Mouse (Mus musculus) NIH3T3 (cell line): ENCODE results near the gene Trappc3.

Source experiments
- DNase-seq: peaks from one replicate; pipeline ENCODE4 v3.0.0-alpha.2; 2012; ENCODE audit warnings: low read depth

Gene Trappc3

GRCm38 (mm10) chr4:126313202-126313601 is 51.1 kb downstream of the Trappc3 start:
- DNase-seq: no peak

- peak; percentile 84 for DNase-seq
These were observed 52.3 kb downstream of the Trappc3 start for GRCm38 (mm10) chr4:126314393-126314792.

- no peak for DNase-seq
These were observed 53.8 kb downstream of the Trappc3 start for GRCm38 (mm10) chr4:126315931-126316330.

GRCm38 (mm10) chr4:126316443-126317040 is 54.4 kb downstream of the Trappc3 start:
- DNase-seq: no peak

- no peak for DNase-seq
These were observed 57.7 kb downstream of the Trappc3 start for GRCm38 (mm10) chr4:126319806-126320205.

- DNase-seq: peak; percentile 99
These were observed 59.2 kb downstream of the Trappc3 start, which contains the start of gene Adprhl2 for GRCm38 (mm10) chr4:126321111-126321853. Adprhl2 (minus strand) TSS chr4:126321703.

GRCm38 (mm10) chr4:126321854-126322511 is 59.9 kb downstream of the Trappc3 start:
- DNase-seq: no peak

GRCm38 (mm10) chr4:126322646-126323045 is 60.5 kb downstream of the Trappc3 start:
- no peak for DNase-seq

GRCm38 (mm10) chr4:126324861-126325260 is 62.7 kb downstream of the Trappc3 start:
- no peak for DNase-seq

- no peak for DNase-seq
These were observed 63.2 kb downstream of the Trappc3 start, which contains the start of gene Tekt2 for GRCm38 (mm10) chr4:126325281-126325861. Tekt2 (minus strand) TSS chr4:126325688.
